Mouse (Mus musculus) inflammation-experienced regulatory T-cells, adult 16 weeks (primary cell): ENCODE data around the gene Des. TPM values are rescaled to one million over a fixed set of nuclear protein-coding genes. Genes with fewer than 3 reads are reported as not detected.

Experiments used
- polyA plus RNA-seq: library from polyadenylated mRNA; unstranded; fragments of 100-300 nt; shearing (Covaris generic); gene quantifications from one replicate; pipeline ENCODE4 v1.2.1, GENCODE M21; 2017

Des gene
- polyA plus RNA-seq, result 0.22 TPM

DNA sequence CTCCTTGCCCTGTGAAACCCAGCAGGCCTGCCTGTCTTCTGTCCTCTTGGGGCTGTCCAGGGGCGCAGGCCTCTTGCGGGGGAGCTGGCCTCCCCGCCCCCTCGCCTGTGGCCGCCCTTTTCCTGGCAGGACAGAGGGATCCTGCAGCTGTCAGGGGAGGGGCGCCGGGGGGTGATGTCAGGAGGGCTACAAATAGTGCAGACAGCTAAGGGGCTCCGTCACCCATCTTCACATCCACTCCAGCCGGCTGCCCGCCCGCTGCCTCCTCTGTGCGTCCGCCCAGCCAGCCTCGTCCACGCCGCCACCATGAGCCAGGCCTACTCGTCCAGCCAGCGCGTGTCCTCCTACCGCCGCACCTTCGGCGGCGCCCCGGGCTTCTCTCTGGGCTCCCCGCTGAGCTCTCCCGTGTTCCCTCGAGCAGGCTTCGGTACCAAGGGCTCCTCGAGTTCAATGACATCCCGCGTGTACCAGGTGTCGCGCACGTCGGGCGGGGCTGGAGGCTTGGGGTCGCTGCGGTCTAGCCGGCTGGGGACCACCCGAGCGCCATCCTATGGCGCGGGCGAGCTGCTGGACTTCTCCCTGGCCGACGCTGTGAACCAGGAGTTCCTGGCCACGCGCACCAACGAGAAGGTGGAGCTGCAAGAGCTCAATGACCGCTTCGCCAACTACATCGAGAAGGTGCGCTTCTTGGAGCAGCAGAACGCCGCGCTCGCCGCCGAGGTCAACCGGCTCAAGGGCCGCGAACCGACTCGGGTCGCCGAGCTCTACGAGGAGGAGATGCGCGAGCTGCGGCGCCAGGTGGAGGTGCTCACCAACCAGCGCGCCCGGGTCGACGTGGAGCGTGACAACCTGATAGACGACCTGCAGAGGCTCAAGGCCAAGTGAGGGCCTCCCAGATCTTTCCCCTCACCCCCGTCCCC lies at the start of gene Des:
Gene Des, plus strand, starts transcription at position 218 of the 920 bp plus-strand sequence.

DNA sequence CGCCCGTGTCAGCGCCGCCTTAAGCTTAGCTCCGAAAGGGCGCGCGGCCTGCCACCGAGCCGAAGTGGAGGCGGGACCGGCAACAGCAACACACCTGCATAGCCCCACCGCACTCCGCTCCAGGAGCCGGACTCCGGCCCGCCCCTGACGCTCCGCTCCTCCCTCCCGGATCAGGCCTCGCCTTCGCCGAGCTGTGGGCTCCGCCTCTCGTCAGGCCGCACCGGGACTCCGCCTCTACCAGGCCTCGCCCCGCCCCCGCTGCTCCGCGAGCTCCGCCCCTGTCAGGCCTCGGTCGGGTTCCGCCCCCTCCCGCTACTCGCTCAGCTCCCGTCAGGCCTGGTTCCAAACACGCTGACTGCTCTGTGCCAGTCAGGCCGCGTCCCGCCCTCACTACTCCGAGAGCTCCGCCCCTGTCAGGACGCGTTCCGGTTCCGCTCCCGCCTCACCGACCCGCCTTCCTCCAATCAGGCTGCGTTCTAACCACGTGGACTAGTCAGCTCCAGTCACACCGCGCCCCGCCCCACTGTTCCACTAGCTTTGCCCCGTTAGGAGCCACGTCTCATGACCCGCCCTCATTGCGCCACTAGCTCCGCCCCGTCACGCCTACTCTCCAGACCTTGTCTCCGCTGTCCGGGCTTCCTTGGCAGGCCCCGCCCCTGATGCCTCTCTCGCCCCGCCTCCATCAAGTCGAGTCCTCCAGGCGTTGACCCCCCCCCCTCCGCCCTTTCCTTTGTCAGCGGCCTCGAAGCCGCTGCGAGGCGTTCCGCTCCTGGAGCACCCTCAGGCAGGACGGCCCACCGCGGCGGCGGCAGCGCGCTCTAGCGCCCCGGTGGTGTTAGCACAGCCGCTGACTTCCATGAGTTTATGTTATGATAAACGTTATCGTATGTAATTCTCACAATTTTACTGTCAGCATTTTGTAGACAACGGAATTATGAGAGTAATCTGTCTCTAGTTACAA lies 42.6 kb upstream of the Des start, which contains the start of gene Dnpep:
Gene Dnpep, minus strand, starts transcription at position 750 of the 961 bp plus-strand sequence.

DNA sequence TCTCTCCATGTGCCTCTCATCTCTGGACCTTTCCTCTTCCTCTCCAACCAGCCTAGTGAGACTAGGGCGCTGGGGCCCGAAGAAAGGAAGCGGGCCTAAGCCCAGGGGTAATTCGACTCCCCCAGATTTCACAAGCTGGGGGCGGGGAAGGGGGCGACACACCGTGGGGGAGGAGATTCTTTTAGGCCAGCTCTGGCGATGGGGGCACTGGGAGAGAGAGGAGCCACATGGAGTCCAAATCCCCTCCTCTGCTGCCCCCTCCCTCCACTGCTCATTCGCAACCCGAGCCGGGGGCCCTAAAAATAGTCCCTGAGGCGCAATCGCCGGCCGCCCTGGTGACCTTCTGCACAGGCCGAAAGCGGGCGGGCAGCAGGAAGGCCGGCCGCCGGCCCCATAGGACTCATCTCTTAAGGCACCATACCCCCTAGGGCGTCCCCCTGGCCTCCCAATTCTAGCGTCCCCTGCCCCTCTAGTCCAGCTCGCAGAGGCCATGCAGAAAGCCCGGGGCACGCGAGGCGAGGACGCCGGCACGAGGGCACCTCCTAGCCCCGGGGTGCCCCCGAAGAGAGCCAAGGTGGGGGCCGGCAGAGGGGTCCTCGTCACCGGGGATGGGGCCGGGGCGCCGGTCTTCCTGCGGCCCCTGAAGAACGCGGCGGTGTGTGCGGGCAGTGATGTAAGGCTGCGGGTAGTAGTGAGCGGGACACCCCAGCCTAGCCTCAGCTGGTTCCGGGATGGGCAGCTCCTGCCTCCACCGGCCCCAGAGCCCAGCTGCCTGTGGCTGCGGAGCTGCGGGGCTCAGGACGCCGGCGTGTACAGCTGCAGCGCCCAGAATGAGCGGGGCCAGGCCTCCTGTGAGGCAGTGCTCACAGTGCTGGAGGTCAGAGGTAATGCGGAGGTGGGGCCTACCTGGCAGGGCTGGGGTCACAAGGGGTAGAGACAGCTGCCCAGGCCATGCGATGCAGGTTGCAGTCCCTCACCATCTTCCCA lies 15.1 kb downstream of the Des start, which contains the start of gene Speg:
Gene Speg, plus strand, starts transcription at position 348 of the 987 bp plus-strand sequence.

Other genes starting within 250 kb of the Des start
- gene Nhej1, start 235.1 kb upstream of the Des start, polyA plus RNA-seq, result 9.7 TPM
- 0.23 TPM for gene Slc23a3, start 226.4 kb upstream of the Des start, polyA plus RNA-seq
- gene Cnppd1, start 217.6 kb upstream of the Des start, polyA plus RNA-seq, result 192 TPM
- 22.9 TPM for gene Retreg2, start 217.6 kb upstream of the Des start, polyA plus RNA-seq
- gene Zfand2b, start 191.7 kb upstream of the Des start, polyA plus RNA-seq, result 77.4 TPM
- 7.7 TPM for gene Abcb6, start 179.9 kb upstream of the Des start, polyA plus RNA-seq
- 55.8 TPM for gene Ankzf1, start 168.2 kb upstream of the Des start, polyA plus RNA-seq
- 27.1 TPM for gene Atg9a, start 168.1 kb upstream of the Des start, polyA plus RNA-seq
- gene Glb1l, start 149.5 kb upstream of the Des start, polyA plus RNA-seq, result 18.8 TPM
- 104 TPM for gene Stk16, start 149.5 kb upstream of the Des start, polyA plus RNA-seq
- gene Tuba4a, start 140.5 kb upstream of the Des start, polyA plus RNA-seq, result 331 TPM
- gene A630095N17Rik, start 128.2 kb upstream of the Des start, polyA plus RNA-seq, result not detected
- 39.6 TPM for gene Dnajb2, start 123.9 kb upstream of the Des start, polyA plus RNA-seq
- gene Ptprn, start 95.8 kb upstream of the Des start, polyA plus RNA-seq, result not detected
- not detected for gene Resp18, start 81.9 kb upstream of the Des start, polyA plus RNA-seq
- 90.7 TPM for gene Dnpep, start 42.3 kb upstream of the Des start, polyA plus RNA-seq
- 0.93 TPM for gene Speg, start 15.0 kb downstream of the Des start, polyA plus RNA-seq
- 93.4 TPM for gene Gmppa, start 75.6 kb downstream of the Des start, polyA plus RNA-seq
- gene Asic4, start 90.1 kb downstream of the Des start, polyA plus RNA-seq, result not detected
- 10.9 TPM for gene Chpf, start 119.0 kb downstream of the Des start, polyA plus RNA-seq
- gene Tmem198, start 119.2 kb downstream of the Des start, polyA plus RNA-seq, result 0.49 TPM
- not detected for gene Obsl1, start 146.1 kb downstream of the Des start, polyA plus RNA-seq
- gene Inha, start 146.7 kb downstream of the Des start, polyA plus RNA-seq, result not detected
- 28.2 TPM for gene Stk11ip, start 161.2 kb downstream of the Des start, polyA plus RNA-seq
- 0.04 TPM for gene Slc4a3, start 185.9 kb downstream of the Des start, polyA plus RNA-seq